Mouse (Mus musculus) Patski (cell line): ENCODE data around the gene Hmga1. TPM values are rescaled to one million over a fixed set of nuclear protein-coding genes. Genes with fewer than 3 reads are reported as not detected.

Experiments used
- ATAC-seq: fragments of 100-300 bp; one replicate; pipeline ENCODE4 v1.8.0; 2021
- CTCF ChIA-PET: fragments of 350-600 bp; sonication (Branson Sonifier 250); formaldehyde crosslinking; loops from one replicate; lab custom pipeline; 2022; ENCODE audit warnings: inconsistent platforms; lab: Charles Lee
- POLR2A ChIA-PET: fragments of 350-600 bp; sonication (Branson Sonifier 250); formaldehyde crosslinking; loops from one replicate; lab custom pipeline; 2022; ENCODE audit warnings: antibody characterized with exemption, inconsistent platforms; lab: Charles Lee
- DNase-seq: peaks from one replicate; pipeline ENCODE4 v3.0.0-alpha.2; 2011; ENCODE audit warnings: low read depth, low spot score
- H3K27me3 ChIP-seq: fragments of 371-371 bp; one replicate; pipeline ENCODE4 v1.5.1; 2021
- CTCF ChIP-seq: fragments of 100-300 bp; IDR thresholded peaks from one replicate; pipeline ENCODE4 v1.5.1; 2021
- in situ Hi-C: fragments of 300-500 bp; cut with MboI; formaldehyde crosslinking; loops from 3 replicates; pipeline ENCODE4 v1.11.1; 2018; ENCODE audit warnings: low pct_unique_long_range_greater_than_20kb, mixed read lengths
- polyA plus RNA-seq: library from polyadenylated mRNA; unstranded; gene quantifications from one replicate; pipeline ENCODE4 v1.2.3, GENCODE M21; 2021

Hmga1 gene
- polyA plus RNA-seq, 1 experiment from 2014 or later: 32.2 TPM

DNA sequence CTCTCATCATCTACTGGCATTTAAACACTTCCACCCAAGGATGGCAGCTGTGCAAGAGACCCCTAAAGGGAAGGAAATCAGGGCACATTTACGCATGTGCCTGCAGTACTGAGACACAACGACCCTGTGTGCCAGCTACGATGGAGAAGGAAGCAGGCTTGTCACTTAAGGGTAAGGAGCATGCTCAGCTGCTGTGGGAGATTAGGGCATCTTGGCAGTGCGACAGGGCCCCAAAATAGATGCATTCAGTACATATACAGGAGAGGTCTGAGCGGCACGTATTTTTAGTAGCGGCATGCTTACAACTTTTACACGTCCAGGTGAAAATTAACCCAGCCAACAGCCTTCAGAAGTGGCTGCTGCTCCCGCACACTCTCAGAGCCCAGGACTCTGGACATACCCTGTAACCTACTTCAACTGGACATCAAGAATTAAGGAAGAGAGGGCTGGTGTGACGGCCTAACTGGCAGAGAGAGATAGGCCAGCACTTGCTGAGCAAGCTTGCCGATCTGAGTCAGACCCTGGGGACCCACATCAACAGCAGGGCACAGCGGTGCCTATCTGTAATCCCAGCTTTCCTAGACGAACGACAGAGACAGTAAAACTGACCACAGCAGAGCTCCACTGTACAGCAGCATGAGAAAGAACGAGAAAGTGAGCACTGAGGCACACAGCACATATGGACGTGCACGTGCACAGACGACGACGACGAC is 47.4 kb downstream of the Hmga1 start:
- H3K27me3 ChIP-seq: no peaks in the 10 kb centered on the region
- DNase-seq: no peak
- CTCF ChIA-PET: interaction anchor here (1.0 kb wide), 1 partner anchor 9 kb away, joined by 3 read pairs; no protein-coding TSS in a partner anchor
- in situ Hi-C loops: no loop called here
- no peak for ATAC-seq
- no peak for TF ChIP-seq CTCF
- POLR2A ChIA-PET: interaction anchor here (0.9 kb wide), 1 partner anchor 38 kb away, joined by 3 read pairs; the partner anchor contains the start of gene AI413582

DNA sequence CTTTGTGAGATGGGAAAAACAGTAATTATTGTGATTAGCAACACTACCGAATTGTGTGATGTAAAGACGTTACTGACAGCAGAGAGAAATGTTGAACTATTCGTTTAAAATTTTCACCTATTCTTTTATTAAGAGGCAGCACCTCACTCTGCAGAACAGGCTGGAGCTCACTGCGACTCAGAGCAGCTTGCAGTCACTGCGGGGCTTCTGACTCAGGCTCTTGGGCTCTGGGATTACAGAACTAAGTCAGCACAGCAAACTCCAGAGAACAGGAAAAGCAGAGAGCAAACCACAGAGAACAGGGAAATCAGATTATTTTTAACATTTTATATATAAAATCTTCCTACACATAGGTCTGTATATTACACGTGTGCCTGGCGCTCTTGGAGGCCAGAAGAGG is 53.3 kb downstream of the Hmga1 start:
- H3K27me3 ChIP-seq: no peaks in the 10 kb centered on the region
- ATAC-seq (no peak), DNase-seq (no peak)
- in situ Hi-C loops: no loop called here
- ChIA-PET CTCF (interaction anchor here (1.1 kb wide), 1 partner anchor 8 kb away, joined by 3 read pairs; no protein-coding TSS in a partner anchor), POLR2A (interaction anchor here (1.6 kb wide), 1 partner anchor 11 kb away, joined by 3 read pairs; no protein-coding TSS in a partner anchor)
- no peak for TF ChIP-seq CTCF

DNA sequence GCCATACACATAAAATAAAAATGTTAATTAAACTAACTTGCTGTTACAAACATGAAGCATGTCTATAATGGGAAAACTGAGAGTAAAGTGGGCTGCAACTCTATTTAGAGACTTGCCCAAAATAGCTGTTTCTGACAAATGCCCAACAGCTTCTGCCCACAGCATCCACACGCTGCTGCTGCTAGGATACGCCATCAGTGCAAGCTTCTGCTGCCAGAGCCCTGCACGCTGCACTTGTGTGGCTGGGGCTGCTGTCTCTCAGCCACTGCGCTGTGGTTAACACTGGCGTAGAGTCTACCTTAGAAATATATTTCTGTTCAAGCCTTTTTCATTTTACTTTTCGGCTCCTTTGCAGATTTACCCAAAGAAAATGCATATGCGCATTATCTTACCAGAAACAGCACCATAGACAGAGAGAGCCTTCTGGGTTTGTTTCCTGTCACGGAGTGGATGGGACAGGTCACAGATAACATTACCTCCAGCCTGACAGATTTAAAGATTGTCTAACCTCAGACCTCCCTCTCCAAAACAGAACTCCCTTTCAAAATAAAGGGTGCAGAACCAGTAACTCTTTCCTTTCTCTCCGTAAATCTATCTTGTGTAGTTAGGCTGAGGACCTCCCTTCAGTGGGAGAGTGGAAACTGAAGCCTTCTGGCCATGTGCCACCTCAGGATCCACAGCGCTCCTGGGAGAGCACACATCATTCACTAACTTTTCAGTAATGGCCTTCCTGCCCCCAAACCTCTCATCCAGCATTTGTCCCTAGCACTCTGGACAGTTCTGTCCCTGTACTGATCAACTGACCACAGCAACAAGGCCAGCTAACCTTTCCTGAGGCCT is 54.6 kb downstream of the Hmga1 start:
- ChIA-PET CTCF (no interaction called here), POLR2A (interaction anchor here (1.6 kb wide), 1 partner anchor 10 kb away, joined by 3 read pairs; no protein-coding TSS in a partner anchor)
- H3K27me3 ChIP-seq: no peaks in the 10 kb centered on the region
- DNase-seq (no peak), ATAC-seq (no peak)
- in situ Hi-C loops: no loop called here
- TF ChIP-seq CTCF: no peak

DNA sequence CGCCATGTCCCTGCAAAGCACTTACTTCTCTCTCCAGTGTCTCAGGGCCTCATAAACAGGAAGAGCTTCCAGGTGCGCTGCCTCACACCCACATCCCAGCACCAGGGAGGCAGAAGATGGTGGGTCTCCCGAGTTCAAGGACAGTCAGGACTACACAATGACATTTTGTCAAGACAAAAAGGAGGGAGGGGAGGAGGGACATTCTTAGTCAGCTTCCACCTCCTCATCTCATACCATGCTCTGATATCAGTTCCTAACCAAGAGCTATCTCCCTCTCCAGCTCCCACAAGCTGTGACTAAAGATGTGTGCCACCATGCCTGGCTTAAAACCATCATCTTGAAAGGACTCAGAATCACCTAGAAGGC is 55.2 kb downstream of the Hmga1 start:
- no peak for TF ChIP-seq CTCF
- ATAC-seq: no peak
- in situ Hi-C loops: no loop called here
- ChIA-PET POLR2A (no interaction called here), CTCF (no interaction called here)
- no peak for DNase-seq
- no peaks in the 10 kb centered on the region for H3K27me3 ChIP-seq

DNA sequence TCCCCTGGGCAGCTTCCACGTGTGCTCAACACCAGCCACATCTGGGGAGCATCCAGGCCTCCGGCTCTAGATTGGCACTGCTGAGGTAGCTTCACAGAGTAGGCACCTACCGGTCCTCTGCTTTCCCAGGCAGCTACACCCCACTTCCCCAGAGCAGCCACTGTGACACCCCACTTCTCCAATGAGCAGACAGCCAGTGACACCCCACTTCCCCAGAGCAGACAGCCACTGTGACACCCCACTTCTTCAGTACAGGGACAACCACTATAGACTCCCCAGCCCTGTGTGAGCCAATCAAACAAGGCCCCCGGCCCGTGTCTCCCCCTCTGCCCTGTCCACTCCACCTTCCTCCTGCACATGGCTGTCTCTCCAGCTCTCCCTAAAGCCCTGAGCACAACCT is 55.7 kb downstream of the Hmga1 start:
- in situ Hi-C loops: no loop called here
- ChIA-PET POLR2A (no interaction called here), CTCF (no interaction called here)
- H3K27me3 ChIP-seq: no peaks in the 10 kb centered on the region
- TF ChIP-seq CTCF: no peak
- DNase-seq: no peak
- ATAC-seq: no peak

DNA sequence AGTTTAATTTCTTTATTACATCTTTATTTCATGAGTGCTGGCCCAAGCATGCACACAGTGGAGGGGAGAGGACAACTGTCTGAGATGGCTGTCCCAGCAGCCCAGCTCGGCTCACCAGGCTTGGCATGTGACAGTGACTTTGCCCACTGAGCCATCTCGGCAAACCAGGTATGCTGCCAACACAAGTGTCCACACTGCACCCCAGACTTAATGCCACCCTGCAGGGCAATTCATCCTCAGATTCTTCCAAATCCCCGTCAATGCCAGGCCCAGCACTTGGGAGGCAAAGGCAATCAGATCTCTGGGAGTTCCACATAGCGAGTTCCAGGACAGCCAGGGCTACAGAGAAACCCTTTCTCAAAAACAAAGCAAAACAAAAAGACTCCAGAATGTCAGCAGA is 56.7 kb downstream of the Hmga1 start:
- ChIA-PET POLR2A (no interaction called here), CTCF (no interaction called here)
- no peak for TF ChIP-seq CTCF
- in situ Hi-C loops: no loop called here
- ATAC-seq (no peak), DNase-seq (no peak)
- no peaks in the 10 kb centered on the region for H3K27me3 ChIP-seq

Other genes with a start within 250 kb of the Hmga1 start
- gene Grm4, start 35.1 kb upstream of the Hmga1 start, polyA plus RNA-seq: 0.01 TPM
- gene AI413582, start 9.3 kb downstream of the Hmga1 start, polyA plus RNA-seq: 30.7 TPM
- 196 TPM for gene Nudt3, start 67.0 kb downstream of the Hmga1 start, polyA plus RNA-seq
- 1.7 TPM for gene RPS10-NUDT3, start 78.7 kb downstream of the Hmga1 start, polyA plus RNA-seq
- gene Rps10, start 80.2 kb downstream of the Hmga1 start, polyA plus RNA-seq: 1,510 TPM
- gene Pacsin1, start 99.0 kb downstream of the Hmga1 start, polyA plus RNA-seq: 0.05 TPM
- not detected for gene Spdef, start 172.5 kb downstream of the Hmga1 start, polyA plus RNA-seq